Mouse (Mus musculus) neural tube, embryonic 14.5 days (tissue): ENCODE data around the gene Polg2. TPM values are rescaled to one million over a fixed set of nuclear protein-coding genes. Genes with fewer than 3 reads are reported as not detected.
"Not testable (repeated sequence)": the region's sequence is repeated elsewhere in the genome, so short reads cannot be mapped to it uniquely, and the experiment has no call there.

Experiments
- ATAC-seq: fragments of 200-750 bp; cut with Nextera tagmentation; 2 replicates; pipeline ENCODE4 v1.8.0; 2017; ENCODE audit warnings: low read depth, mild to moderate bottlenecking, moderate TSS enrichment, moderate library complexity
- H3K27ac ChIP-seq: fragments of 300-500 bp; sonication (generic); 2 replicates; pipeline ENCODE4 v1.5.1; 2014; ENCODE audit warnings: low read depth, mild to moderate bottlenecking, control low read depth, low read length, moderate library complexity, mixed read lengths
- H3K27me3 ChIP-seq: fragments of 300-500 bp; sonication (generic); 2 replicates; pipeline ENCODE4 v1.6.1; 2014; ENCODE audit warnings: low read length; ENCODE audit not compliant: control insufficient read depth, insufficient read depth
- H3K36me3 ChIP-seq: fragments of 300-500 bp; sonication (generic); 2 replicates; pipeline ENCODE4 v1.6.1; 2014; ENCODE audit warnings: low read length, mixed read lengths; ENCODE audit not compliant: control insufficient read depth, insufficient read depth
- H3K4me1 ChIP-seq: fragments of 300-500 bp; sonication (generic); 2 replicates; pipeline ENCODE4 v1.6.1; 2014; ENCODE audit warnings: low read length; ENCODE audit not compliant: control insufficient read depth, insufficient read depth
- H3K4me2 ChIP-seq: fragments of 300-500 bp; sonication (generic); 2 replicates; pipeline ENCODE4 v1.6.1; 2014; ENCODE audit warnings: mild to moderate bottlenecking, low read depth, low read length, control low read depth
- H3K4me3 ChIP-seq: fragments of 300-500 bp; sonication (generic); 2 replicates; pipeline ENCODE4 v1.5.1; 2014; ENCODE audit warnings: low read depth, low read length, control low read depth, mixed read lengths
- H3K9ac ChIP-seq: fragments of 300-500 bp; sonication (generic); replicated peaks from 2 replicates; pipeline ENCODE4 v1.6.1; 2014; ENCODE audit warnings: low read depth, mild to moderate bottlenecking, control low read depth, low read length, mixed read lengths
- H3K9me3 ChIP-seq: fragments of 300-500 bp; sonication (generic); 2 replicates; pipeline ENCODE4 v1.6.1; 2016; ENCODE audit warnings: low read length; ENCODE audit not compliant: control insufficient read depth
- WGBS: fragments of 180-500 bp; shearing (Covaris S2); extraction: QIAGEN DNeasy Blood & Tissue Kit; methylation state at CpG from one replicate; pipeline ENCODE4 v1.1.7; 2014; 5-methylcytosine and 5-hydroxymethylcytosine counted together
- polyA plus RNA-seq: library from polyadenylated mRNA; unstranded; fragments of >200 nt; fragmentation: Nextera tagmentation; extraction: Ambion mirVana; gene quantifications from 2 replicates; pipeline ENCODE4 v1.2.1, GENCODE M21; 2014

Gene Polg2
- polyA plus RNA-seq, 1 experiment from 2014 or later = 10.3 TPM

- Histone ChIP-seq H3K36me3 (no peaks in the 10 kb centered on the region), H3K4me2 (no peak overlapping the region), H3K27ac (no peak overlapping the region), H3K9me3 (no peaks in the 10 kb centered on the region), H3K27me3 (no peaks in the 10 kb centered on the region), H3K4me1 (no peaks in the 10 kb centered on the region), H3K4me3 (no peak overlapping the region), H3K9ac (no peak overlapping the region)
- 94% methylated on average over 3 of the region's 3 CpGs for WGBS
- ATAC-seq = no peak
Observed at GRCm38 (mm10) chr11:106759028-106759427, 20.3 kb downstream of the Polg2 start.

GRCm38 (mm10) chr11:106755583-106755982 is 23.8 kb downstream of the Polg2 start:
- H3K36me3 ChIP-seq = no peaks in the 10 kb centered on the region
- no peaks in the 10 kb centered on the region for H3K4me1 ChIP-seq
- no peak overlapping the region for H3K27ac ChIP-seq
- no peak overlapping the region for H3K4me3 ChIP-seq
- H3K4me2 ChIP-seq = no peak overlapping the region
- no peak for ATAC-seq
- no peak overlapping the region for H3K9ac ChIP-seq
- H3K27me3 ChIP-seq = no peaks in the 10 kb centered on the region
- H3K9me3 ChIP-seq = no peaks in the 10 kb centered on the region
- WGBS = 77% methylated on average over 5 of the region's 5 CpGs

- H3K4me3 ChIP-seq = no peak overlapping the region
- no peak overlapping the region for H3K9ac ChIP-seq
- no peaks in the 10 kb centered on the region for H3K27me3 ChIP-seq
- no peak for ATAC-seq
- no peak overlapping the region for H3K27ac ChIP-seq
- 93% methylated on average over 6 of the region's 6 CpGs for WGBS
- H3K4me1 ChIP-seq = no peaks in the 10 kb centered on the region
- H3K9me3 ChIP-seq = no peaks in the 10 kb centered on the region
- H3K4me2 ChIP-seq = no peak overlapping the region
- no peaks in the 10 kb centered on the region for H3K36me3 ChIP-seq
Observed at GRCm38 (mm10) chr11:106753314-106753713, 26.0 kb downstream of the Polg2 start.

GRCm38 (mm10) chr11:106752103-106752502 is 27.2 kb downstream of the Polg2 start:
- H3K9me3 ChIP-seq = no peaks in the 10 kb centered on the region
- no peak overlapping the region for H3K4me3 ChIP-seq
- H3K27ac ChIP-seq = no peak overlapping the region
- no peaks in the 10 kb centered on the region for H3K36me3 ChIP-seq
- no peaks in the 10 kb centered on the region for H3K4me1 ChIP-seq
- 94% methylated on average over 7 of the region's 7 CpGs for WGBS
- H3K27me3 ChIP-seq = no peaks in the 10 kb centered on the region
- ATAC-seq = no peak
- no peak overlapping the region for H3K4me2 ChIP-seq
- no peak overlapping the region for H3K9ac ChIP-seq

- Histone ChIP-seq H3K4me2 (no peak within 1 kb of the TSS), H3K4me3 (no peak within 1 kb of the TSS), H3K27ac (no peak within 1 kb of the TSS), H3K27me3 (no peaks in the 10 kb centered on the region), H3K9me3 (no peaks in the 10 kb centered on the region), H3K9ac (no peak within 1 kb of the TSS), H3K36me3 (no peaks in the 10 kb centered on the region), H3K4me1 (no peaks in the 10 kb centered on the region)
- WGBS = 91% methylated on average over 17 of the region's 17 CpGs
- ATAC-seq = no peak
Observed at GRCm38 (mm10) chr11:106751039-106752018, 28.0 kb downstream of the Polg2 start, which contains the start of gene Milr1. Gene Milr1, plus strand, starts transcription at chr11:106751226.

GRCm38 (mm10) chr11:106750121-106750751 is 29.1 kb downstream of the Polg2 start, which contains the start of gene Pecam1:
Gene Pecam1, minus strand, starts transcription at chr11:106750628.
- Histone ChIP-seq H3K4me2 (no peak within 1 kb of the TSS), H3K9ac (no peak within 1 kb of the TSS), H3K4me1 (no peaks in the 10 kb centered on the region), H3K27me3 (no peaks in the 10 kb centered on the region), H3K9me3 (no peaks in the 10 kb centered on the region), H3K36me3 (no peaks in the 10 kb centered on the region), H3K27ac (no peak within 1 kb of the TSS), H3K4me3 (no peak within 1 kb of the TSS)
- WGBS = 90% methylated on average over 13 of the region's 13 CpGs
- no peak for ATAC-seq

- not testable (repeated sequence) for H3K4me3 ChIP-seq, H3K27me3 ChIP-seq, ATAC-seq, H3K27ac ChIP-seq, H3K4me1 ChIP-seq, H3K9me3 ChIP-seq, H3K9ac ChIP-seq, H3K36me3 ChIP-seq, H3K4me2 ChIP-seq
- WGBS = 97% methylated on average over 7 of the region's 7 CpGs
Observed at GRCm38 (mm10) chr11:106749557-106750120, 29.7 kb downstream of the Polg2 start.

- no peak overlapping the region for H3K4me3 ChIP-seq
- H3K9ac ChIP-seq = no peak overlapping the region
- no peaks in the 10 kb centered on the region for H3K9me3 ChIP-seq
- no peaks in the 10 kb centered on the region for H3K4me1 ChIP-seq
- H3K27ac ChIP-seq = no peak overlapping the region
- no peaks in the 10 kb centered on the region for H3K36me3 ChIP-seq
- H3K27me3 ChIP-seq = no peaks in the 10 kb centered on the region
- H3K4me2 ChIP-seq = no peak overlapping the region
- 93% methylated on average over 5 of the region's 5 CpGs for WGBS
- ATAC-seq = no peak
Observed at GRCm38 (mm10) chr11:106744949-106745348, 34.4 kb downstream of the Polg2 start.

GRCm38 (mm10) chr11:106742388-106742841 is 36.9 kb downstream of the Polg2 start:
- H3K27ac ChIP-seq = no peak overlapping the region
- no peak overlapping the region for H3K4me2 ChIP-seq
- WGBS = 53% methylated on average over 6 of the region's 6 CpGs
- H3K9me3 ChIP-seq = no peaks in the 10 kb centered on the region
- no peaks in the 10 kb centered on the region for H3K36me3 ChIP-seq
- no peak overlapping the region for H3K4me3 ChIP-seq
- no peaks in the 10 kb centered on the region for H3K27me3 ChIP-seq
- H3K4me1 ChIP-seq = peaks cover 1% of the 10 kb centered on the region
- ATAC-seq = no peak
- H3K9ac ChIP-seq = no peak overlapping the region
